Mouse (Mus musculus) erythroblast, embryonic 14.5 days (primary cell): ENCODE results near the gene Hagh.

Source experiments
- GATA1 ChIP-seq: IDR thresholded peaks from 2 replicates; pipeline ENCODE4 v1.6.1; 2012; ENCODE audit warnings: low read length, inconsistent platforms, mixed read lengths
- TAL1 ChIP-seq: IDR thresholded peaks from 3 replicates; pipeline ENCODE4 v1.6.1; 2012; ENCODE audit warnings: low read length, inconsistent platforms, mixed read lengths

GRCm38 (mm10) chr17:24898041-24898854 is 58.3 kb downstream of the Hagh start:
- no peak for TF ChIP-seq TAL1
- TF ChIP-seq GATA1: no peak
